Mouse (Mus musculus) MEL (cell line): ENCODE data around the gene Cetn3.

Experiments
- CTCF ChIP-seq, 3 experiments: IDR thresholded peaks in 2 of 3; conservative IDR thresholded peaks in 1 of 3; 2 replicates each; pipeline ENCODE4 v1.5.1; 2011 to 2012; ENCODE audit warnings: low read length in 3 of 3, low read depth in 2 of 3, mild to moderate bottlenecking in 2 of 3, improper control_type of control experiment in 1 of 3, inconsistent platforms in 1 of 3, mixed read lengths in 1 of 3, moderate library complexity in 1 of 3; ENCODE audit not compliant: control insufficient read depth in 1 of 3, insufficient read depth in 1 of 3, poor library complexity in 1 of 3, severe bottlenecking in 1 of 3
- ELF1 ChIP-seq: IDR thresholded peaks from 2 replicates; pipeline ENCODE4 v1.6.1; 2014; ENCODE audit warnings: low read depth, mild to moderate bottlenecking, inconsistent platforms, low read length, improper control_type of control experiment, moderate library complexity
- EP300 ChIP-seq, 2 experiments: IDR thresholded peaks; 2 replicates each; pipeline ENCODE4 v1.6.1; 2011; ENCODE audit warnings: improper control_type of control experiment in 2 of 2, low read length in 2 of 2, low read depth in 1 of 2, mild to moderate bottlenecking in 1 of 2
- ETS1 ChIP-seq: IDR thresholded peaks from 2 replicates; pipeline ENCODE4 v1.6.1; 2012; ENCODE audit warnings: low read depth, mild to moderate bottlenecking, inconsistent platforms, low read length, improper control_type of control experiment, moderate library complexity
- MXI1 ChIP-seq: IDR thresholded peaks from 2 replicates; pipeline ENCODE4 v1.6.1; 2011; ENCODE audit warnings: mild to moderate bottlenecking, low read depth, low read length, improper control_type of control experiment
- POLR2A ChIP-seq, 2 experiments: IDR thresholded peaks; 2 replicates each; pipeline ENCODE4 v1.6.1; 2011 to 2012; ENCODE audit warnings: low read length in 2 of 2, mild to moderate bottlenecking in 2 of 2, control low read depth in 1 of 2, improper control_type of control experiment in 1 of 2, low read depth in 1 of 2, moderate library complexity in 1 of 2; ENCODE audit not compliant: control insufficient read depth in 1 of 2, insufficient read depth in 1 of 2, poor library complexity in 1 of 2
- RCOR1 ChIP-seq: IDR thresholded peaks from 2 replicates; pipeline ENCODE4 v1.6.1; 2012; ENCODE audit warnings: low read depth, mild to moderate bottlenecking, inconsistent platforms, low read length, improper control_type of control experiment
- ZNF384 ChIP-seq: IDR thresholded peaks from 2 replicates; pipeline ENCODE4 v1.6.1; 2012; ENCODE audit warnings: low read depth, mild to moderate bottlenecking, inconsistent platforms, low read length, improper control_type of control experiment

- no peak for TF ChIP-seq MXI1
- TF ChIP-seq EP300 (IDR thresholded peaks at IDR 0.05; ENCODE audit: low read depth in 1 of 2, low read length in 2 of 2), result no peak
- no peak for TF ChIP-seq ZNF384
- TF ChIP-seq CTCF (IDR thresholded peaks at IDR 0.05 in 2 of 3, conservative IDR thresholded peaks at IDR 0.05 in 1 of 3; ENCODE audit: control insufficient read depth in 1 of 3, insufficient read depth in 1 of 3, low read depth in 2 of 3, low read length in 3 of 3, poor library complexity in 1 of 3, severe bottlenecking in 1 of 3), result no peak
- TF ChIP-seq POLR2A (IDR thresholded peaks at IDR 0.05; ENCODE audit: control insufficient read depth in 1 of 2, insufficient read depth in 1 of 2, low read depth in 1 of 2, low read length in 2 of 2, poor library complexity in 1 of 2), result no peak
- TF ChIP-seq RCOR1, result no peak
- TF ChIP-seq ELF1, result no peak
- no peak for TF ChIP-seq ETS1
These were observed 25.7 kb upstream of the Cetn3 start for GRCm38 (mm10) chr13:81757058-81757660.
